Mouse (Mus musculus) bone marrow, adult 2 months (tissue): Measurements from ENCODE around the gene Nudt22.

ENCODE experiments used
- CTCF ChIP-seq: fragments of 200-500 bp; IDR thresholded peaks from 2 replicates; pipeline ENCODE4 v1.5.1; 2011; ENCODE audit warnings: low read length, control low read depth; ENCODE audit not compliant: control insufficient read depth, insufficient read depth
- POLR2A ChIP-seq: fragments of 200-500 bp; IDR thresholded peaks from 2 replicates; pipeline ENCODE4 v1.6.1; 2011; ENCODE audit warnings: low read depth, mild to moderate bottlenecking, control low read depth, low read length, borderline replicate concordance; ENCODE audit not compliant: control insufficient read depth

- TF ChIP-seq CTCF (no peak), POLR2A (no peak)
Observed at GRCm38 (mm10) chr19:6989251-6989650, 6.7 kb downstream of the Nudt22 start.
